Mouse (Mus musculus) hindbrain, embryonic 16.5 days (tissue): Measurements from ENCODE around the gene Gm9913. TPM values are rescaled to one million over a fixed set of nuclear protein-coding genes. Genes with fewer than 3 reads are reported as not detected.

Experiments used
- ATAC-seq: fragments of 200-750 bp; cut with Nextera tagmentation; 2 replicates; pipeline ENCODE4 v1.8.0; 2017; ENCODE audit warnings: moderate TSS enrichment, moderate library complexity
- H3K27ac ChIP-seq: fragments of 300-500 bp; sonication (generic); 2 replicates; pipeline ENCODE4 v1.5.1; 2014; ENCODE audit warnings: low read depth, mild to moderate bottlenecking, control low read depth, low read length, moderate library complexity
- H3K27me3 ChIP-seq: fragments of 300-500 bp; sonication (generic); replicated peaks from 2 replicates; pipeline ENCODE4 v1.6.1; 2014; ENCODE audit warnings: low read length; ENCODE audit not compliant: control insufficient read depth, insufficient read depth
- H3K36me3 ChIP-seq: fragments of 300-500 bp; sonication (generic); 2 replicates; pipeline ENCODE4 v1.6.1; 2014; ENCODE audit warnings: mild to moderate bottlenecking, low read length, moderate library complexity, mixed read lengths; ENCODE audit not compliant: control insufficient read depth, insufficient read depth
- H3K4me1 ChIP-seq: fragments of 300-500 bp; sonication (generic); 2 replicates; pipeline ENCODE4 v1.6.1; 2014; ENCODE audit warnings: low read depth, low read length; ENCODE audit not compliant: control insufficient read depth, insufficient read depth
- H3K4me2 ChIP-seq: fragments of 300-500 bp; sonication (generic); 2 replicates; pipeline ENCODE4 v1.6.1; 2014; ENCODE audit warnings: mild to moderate bottlenecking, low read length, control low read depth, moderate library complexity
- H3K4me3 ChIP-seq: fragments of 300-500 bp; sonication (generic); 2 replicates; pipeline ENCODE4 v1.5.1; 2014; ENCODE audit warnings: mild to moderate bottlenecking, low read length, control low read depth, moderate library complexity
- H3K9ac ChIP-seq: fragments of 300-500 bp; sonication (generic); 2 replicates; pipeline ENCODE4 v1.6.1; 2014; ENCODE audit warnings: low read depth, mild to moderate bottlenecking, control low read depth, low read length, moderate library complexity
- H3K9me3 ChIP-seq: fragments of 300-500 bp; sonication (generic); 2 replicates; pipeline ENCODE4 v1.6.1; 2014; ENCODE audit warnings: mild to moderate bottlenecking, low read length, moderate library complexity; ENCODE audit not compliant: control insufficient read depth
- WGBS: fragments of 180-500 bp; shearing (Covaris S2); extraction: QIAGEN DNeasy Blood & Tissue Kit; methylation state at CpG from one replicate; pipeline ENCODE4 v1.1.7; 2014; 5-methylcytosine and 5-hydroxymethylcytosine counted together
- polyA plus RNA-seq: library from polyadenylated mRNA; unstranded; fragments of >200 nt; fragmentation: Nextera tagmentation; extraction: Ambion mirVana; gene quantifications from 2 replicates; pipeline ENCODE4 v1.2.1, GENCODE M21; 2015

Gm9913 gene
- polyA plus RNA-seq, 1 experiment from 2014 or later, result 0.08 TPM

GRCm38 (mm10) chr2:125526566-125526965 lies 21.7 kb downstream of the Gm9913 start:
- Histone ChIP-seq H3K9me3 (no peaks in the 10 kb centered on the region), H3K4me2 (no peak overlapping the region), H3K27ac (no peak overlapping the region), H3K4me3 (no peak overlapping the region), H3K36me3 (no peaks in the 10 kb centered on the region), H3K27me3 (no peaks in the 10 kb centered on the region), H3K4me1 (no peaks in the 10 kb centered on the region), H3K9ac (no peak overlapping the region)
- ATAC-seq, result no peak
- WGBS, result 80% methylated on average over 5 of the region's 5 CpGs

GRCm38 (mm10) chr2:125530665-125531064 lies 25.8 kb downstream of the Gm9913 start:
- H3K4me2 ChIP-seq, result no peak overlapping the region
- no peaks in the 10 kb centered on the region for H3K27me3 ChIP-seq
- no peaks in the 10 kb centered on the region for H3K36me3 ChIP-seq
- no peaks in the 10 kb centered on the region for H3K4me1 ChIP-seq
- WGBS, result 76% methylated on average over 6 of the region's 6 CpGs
- no peaks in the 10 kb centered on the region for H3K9me3 ChIP-seq
- no peak overlapping the region for H3K4me3 ChIP-seq
- ATAC-seq, result no peak
- H3K27ac ChIP-seq, result no peak overlapping the region
- no peak overlapping the region for H3K9ac ChIP-seq

GRCm38 (mm10) chr2:125539640-125540039 lies 34.8 kb downstream of the Gm9913 start:
- ATAC-seq, result no peak

GRCm38 (mm10) chr2:125540579-125540978 lies 35.7 kb downstream of the Gm9913 start:
- Histone ChIP-seq H3K4me3 (no peak overlapping the region), H3K4me2 (no peak overlapping the region), H3K4me1 (no peaks in the 10 kb centered on the region), H3K27ac (no peak overlapping the region), H3K9ac (no peak overlapping the region), H3K27me3 (no peaks in the 10 kb centered on the region), H3K9me3 (no peaks in the 10 kb centered on the region), H3K36me3 (no peaks in the 10 kb centered on the region)
- WGBS, result 86% methylated on average over 7 of the region's 7 CpGs
- no peak for ATAC-seq

More at GRCm38 (mm10) chr2:125539640-125540039, 34.8 kb downstream of the Gm9913 start:
- no peak overlapping the region for H3K4me3 ChIP-seq
- H3K27me3 ChIP-seq, result no peaks in the 10 kb centered on the region
- no peak overlapping the region for H3K27ac ChIP-seq
- H3K9me3 ChIP-seq, result no peaks in the 10 kb centered on the region
- H3K4me2 ChIP-seq, result no peak overlapping the region
- 87% methylated on average over 3 of the region's 3 CpGs for WGBS
- no peaks in the 10 kb centered on the region for H3K4me1 ChIP-seq
- no peaks in the 10 kb centered on the region for H3K36me3 ChIP-seq
- H3K9ac ChIP-seq, result no peak overlapping the region

- Histone ChIP-seq H3K9ac (no peak overlapping the region), H3K4me1 (no peaks in the 10 kb centered on the region), H3K36me3 (no peaks in the 10 kb centered on the region), H3K9me3 (no peaks in the 10 kb centered on the region), H3K27ac (no peak overlapping the region), H3K4me3 (no peak overlapping the region), H3K4me2 (no peak overlapping the region), H3K27me3 (no peaks in the 10 kb centered on the region)
- no peak for ATAC-seq
- WGBS, result 83% methylated on average over 7 of the region's 7 CpGs
Observed at GRCm38 (mm10) chr2:125541451-125541850, 36.6 kb downstream of the Gm9913 start.

- no peaks in the 10 kb centered on the region for H3K9me3 ChIP-seq
- H3K4me1 ChIP-seq, result no peaks in the 10 kb centered on the region
- H3K27me3 ChIP-seq, result no peaks in the 10 kb centered on the region
- no peak overlapping the region for H3K9ac ChIP-seq
- H3K27ac ChIP-seq, result no peak overlapping the region
- no peak for ATAC-seq
- no peak overlapping the region for H3K4me3 ChIP-seq
- 73% methylated on average over 1 of the region's 1 CpGs for WGBS
- no peak overlapping the region for H3K4me2 ChIP-seq
- no peaks in the 10 kb centered on the region for H3K36me3 ChIP-seq
Observed at GRCm38 (mm10) chr2:125543646-125544045, 38.8 kb downstream of the Gm9913 start.

GRCm38 (mm10) chr2:125544986-125545385 lies 40.1 kb downstream of the Gm9913 start:
- Histone ChIP-seq H3K27ac (no peak overlapping the region), H3K4me2 (no peak overlapping the region), H3K27me3 (no peaks in the 10 kb centered on the region), H3K9me3 (no peaks in the 10 kb centered on the region), H3K9ac (no peak overlapping the region), H3K4me1 (no peaks in the 10 kb centered on the region), H3K4me3 (no peak overlapping the region), H3K36me3 (no peaks in the 10 kb centered on the region)
- ATAC-seq, result no peak
- 89% methylated on average over 3 of the region's 3 CpGs for WGBS

GRCm38 (mm10) chr2:125548806-125549578 lies 44.1 kb downstream of the Gm9913 start:
- Histone ChIP-seq H3K4me3 (no peak overlapping the region), H3K4me1 (no peaks in the 10 kb centered on the region), H3K9ac (no peak overlapping the region), H3K9me3 (no peaks in the 10 kb centered on the region), H3K36me3 (no peaks in the 10 kb centered on the region), H3K27me3 (no peaks in the 10 kb centered on the region), H3K27ac (no peak overlapping the region), H3K4me2 (no peak overlapping the region)
- ATAC-seq, result no peak
- 68% methylated on average over 1 of the region's 1 CpGs for WGBS

GRCm38 (mm10) chr2:125555830-125556229 lies 50.9 kb downstream of the Gm9913 start:
- no peak overlapping the region for H3K9ac ChIP-seq
- no peak overlapping the region for H3K4me3 ChIP-seq
- H3K36me3 ChIP-seq, result no peaks in the 10 kb centered on the region
- H3K27ac ChIP-seq, result no peak overlapping the region
- ATAC-seq, result no peak
- H3K9me3 ChIP-seq, result peaks cover 4% of the 10 kb centered on the region
- no peak overlapping the region for H3K4me2 ChIP-seq
- H3K27me3 ChIP-seq, result no peaks in the 10 kb centered on the region
- peaks cover 4% of the 10 kb centered on the region; the same call in 1 of the 2 replicates for H3K4me1 ChIP-seq
- WGBS, result 83% methylated on average over 6 of the region's 6 CpGs
